Mouse (Mus musculus) ES-E14 (cell line): ENCODE measurements at regions not wholly inside any gene's neighbourhood (a gene's known extent, or its start where the extent isn't known, plus 50 kb on each side); places are given as distances from the start of the nearest gene placed in this dataset.

Source experiments
- HCFC1 ChIP-seq: IDR thresholded peaks from 2 replicates; pipeline ENCODE4 v1.6.1; 2012; ENCODE audit warnings: low read length, inconsistent platforms, borderline replicate concordance; ENCODE audit not compliant: insufficient read depth
- ZC3H11A ChIP-seq: IDR thresholded peaks from 2 replicates; pipeline ENCODE4 v1.6.1; 2012; ENCODE audit warnings: low read depth, mild to moderate bottlenecking, inconsistent platforms, low read length, borderline replicate concordance

GRCm38 (mm10) chr8:26383886-26384285 is 264.6 kb downstream of the Gm45692 start:
- TF ChIP-seq ZC3H11A = no peak
- TF ChIP-seq HCFC1 = no peak
